Mouse (Mus musculus): ENCODE measurements around the gene Kalrn. TPM values are rescaled to one million over a fixed set of nuclear protein-coding genes. Genes with fewer than 3 reads are reported as not detected.
A peak's percentile ranks its signal among the peaks of the same experiment; 100 is the strongest.

The Kalrn gene
- total RNA-seq, 2 experiments from 2014 or later = 1.1 TPM; not detected in 1

GRCm38 (mm10) chr16:34066376-34066775, 507.0 kb downstream of the Kalrn start:
- no peak for ATAC-seq (replicated peaks; ENCODE audit: low FRiP score, poor library complexity, severe bottlenecking)

- ATAC-seq (replicated peaks; ENCODE audit: low FRiP score, poor library complexity, severe bottlenecking) = no peak
Measured at GRCm38 (mm10) chr16:34063313-34063712, 510.0 kb downstream of the Kalrn start.

- no peak for ATAC-seq (replicated peaks; ENCODE audit: low FRiP score, poor library complexity, severe bottlenecking)
Measured at GRCm38 (mm10) chr16:34061661-34062060, 511.7 kb downstream of the Kalrn start.

GRCm38 (mm10) chr16:34058611-34059010, 514.7 kb downstream of the Kalrn start:
- no peak for ATAC-seq (replicated peaks; ENCODE audit: low FRiP score, poor library complexity, severe bottlenecking)

GRCm38 (mm10) chr16:34057464-34057863, 515.9 kb downstream of the Kalrn start:
- no peak for ATAC-seq (replicated peaks; ENCODE audit: low FRiP score, poor library complexity, severe bottlenecking)

GRCm38 (mm10) chr16:34056418-34057111, 516.8 kb downstream of the Kalrn start:
- peak; percentile 74 for ATAC-seq (replicated peaks; ENCODE audit: low FRiP score, poor library complexity, severe bottlenecking)

GRCm38 (mm10) chr16:34050090-34050489, 523.2 kb downstream of the Kalrn start:
- peak; percentile 93 for ATAC-seq (replicated peaks; ENCODE audit: low FRiP score, poor library complexity, severe bottlenecking)

- ATAC-seq (replicated peaks; ENCODE audit: low FRiP score, poor library complexity, severe bottlenecking) = no peak
Measured at GRCm38 (mm10) chr16:34049361-34049760, 524.0 kb downstream of the Kalrn start.

- ATAC-seq (replicated peaks; ENCODE audit: low FRiP score, poor library complexity, severe bottlenecking) = no peak
Measured at GRCm38 (mm10) chr16:34048232-34048631, 525.1 kb downstream of the Kalrn start.

- ATAC-seq (replicated peaks; ENCODE audit: low FRiP score, poor library complexity, severe bottlenecking) = no peak
Measured at GRCm38 (mm10) chr16:34047543-34047942, 525.8 kb downstream of the Kalrn start.

GRCm38 (mm10) chr16:34047006-34047360, 526.3 kb downstream of the Kalrn start:
- ATAC-seq (replicated peaks; ENCODE audit: low FRiP score, poor library complexity, severe bottlenecking) = no peak

GRCm38 (mm10) chr16:34046268-34047005, 526.9 kb downstream of the Kalrn start:
- ATAC-seq (replicated peaks; ENCODE audit: low FRiP score, poor library complexity, severe bottlenecking) = no peak

- peak; percentile 68 for ATAC-seq (replicated peaks; ENCODE audit: low FRiP score, poor library complexity, severe bottlenecking)
Measured at GRCm38 (mm10) chr16:34044539-34044938, 528.8 kb downstream of the Kalrn start.

GRCm38 (mm10) chr16:34043048-34043795, 530.1 kb downstream of the Kalrn start:
- ATAC-seq (replicated peaks; ENCODE audit: low FRiP score, poor library complexity, severe bottlenecking) = no peak

GRCm38 (mm10) chr16:34042586-34042985, 530.7 kb downstream of the Kalrn start:
- no peak for ATAC-seq (replicated peaks; ENCODE audit: low FRiP score, poor library complexity, severe bottlenecking)

GRCm38 (mm10) chr16:34040276-34040675, 533.1 kb downstream of the Kalrn start:
- no peak for ATAC-seq (replicated peaks; ENCODE audit: low FRiP score, poor library complexity, severe bottlenecking)

- no peak for ATAC-seq (replicated peaks; ENCODE audit: low FRiP score, poor library complexity, severe bottlenecking)
Measured at GRCm38 (mm10) chr16:34039736-34040135, 533.6 kb downstream of the Kalrn start.

- ATAC-seq (replicated peaks; ENCODE audit: low FRiP score, poor library complexity, severe bottlenecking) = 0 out of 2 replicates have a peak, but pooled peaks have one; percentile 32
Measured at GRCm38 (mm10) chr16:34036327-34037047, 536.8 kb downstream of the Kalrn start.

- no peak for ATAC-seq (replicated peaks; ENCODE audit: low FRiP score, poor library complexity, severe bottlenecking)
Measured at GRCm38 (mm10) chr16:34035780-34036179, 537.6 kb downstream of the Kalrn start.

GRCm38 (mm10) chr16:34034267-34034666, 539.1 kb downstream of the Kalrn start:
- no peak for ATAC-seq (replicated peaks; ENCODE audit: low FRiP score, poor library complexity, severe bottlenecking)

Measured in erythroid progenitor cell, adult 5-6 weeks (primary cell).